Mouse (Mus musculus): ENCODE measurements at regions not wholly inside any gene's neighbourhood (a gene's known extent, or its start where the extent isn't known, plus 50 kb on each side); places are given as distances from the start of the nearest gene placed in this dataset.

DNA sequence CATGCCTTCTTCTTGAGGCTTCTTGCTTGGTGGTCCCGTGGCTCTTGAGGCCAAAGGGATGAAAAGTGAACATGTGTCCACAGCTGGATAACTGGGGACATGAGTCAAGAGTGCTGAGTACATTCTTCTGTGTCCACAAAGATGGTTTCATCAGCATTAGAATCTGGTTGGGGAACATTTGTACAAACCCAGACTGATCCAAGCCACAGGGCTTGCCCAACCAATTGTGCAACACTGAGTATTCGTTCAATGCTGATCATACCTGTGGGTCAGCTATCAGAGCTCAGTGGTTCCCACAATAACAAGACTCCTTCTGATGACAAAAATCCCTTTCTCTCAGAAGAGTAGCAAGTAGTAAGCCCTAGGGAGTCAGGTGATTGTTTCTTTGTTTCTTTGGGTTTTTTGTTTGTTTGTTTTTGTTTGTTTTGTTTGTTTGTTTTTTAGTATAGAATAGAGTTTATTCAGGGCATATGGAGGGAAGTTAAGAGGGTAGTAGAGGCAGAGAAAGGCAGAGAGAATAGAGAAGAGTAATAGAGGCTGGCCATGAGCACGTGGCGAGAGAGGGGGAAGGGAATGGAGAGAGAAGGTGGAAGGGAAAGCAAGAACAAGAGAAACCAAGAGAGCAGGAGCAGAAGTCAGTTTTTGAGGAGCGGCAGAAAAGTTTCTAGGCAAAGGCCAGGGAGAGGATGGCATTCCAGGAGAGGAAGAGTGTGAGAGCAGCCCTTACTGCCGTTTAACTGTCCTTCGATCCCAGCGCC lies 612.5 kb downstream of the Zfp706 start:
- ATAC-seq (ENCODE audit: low read depth), result no peak
- WGBS, result 75% methylated on average over 8 of the region's 8 CpGs

GRCm38 (mm10) chr15:36389775-36390174 lies 617.8 kb downstream of the Zfp706 start:
- Histone ChIP-seq H3K27me3 (ENCODE audit: control insufficient read depth, insufficient read depth, low read length) (no peaks in the 10 kb centered on the region), H3K4me2 (ENCODE audit: low read depth, low read length) (no peak overlapping the region), H3K36me3 (ENCODE audit: control insufficient read depth, insufficient read depth, low read length) (no peaks in the 10 kb centered on the region), H3K4me1 (ENCODE audit: control insufficient read depth, insufficient read depth, low read length) (no peaks in the 10 kb centered on the region), H3K4me3 (ENCODE audit: low read depth, low read length) (no peak overlapping the region), H3K27ac (ENCODE audit: low read depth, low read length) (no peak overlapping the region), H3K9me3 (ENCODE audit: control insufficient read depth, low read length) (no peaks in the 10 kb centered on the region), H3K9ac (replicated peaks; ENCODE audit: low read depth, low read length) (no peak overlapping the region)
- WGBS, result 78% methylated on average over 4 of the region's 4 CpGs
- no peak for ATAC-seq (ENCODE audit: low read depth)

More for the DNA sequence above, 612.5 kb downstream of the Zfp706 start:
- no peak overlapping the region for H3K4me2 ChIP-seq (ENCODE audit: low read depth, low read length)
- no peak overlapping the region for H3K9ac ChIP-seq (replicated peaks; ENCODE audit: low read depth, low read length)
- H3K27me3 ChIP-seq (ENCODE audit: control insufficient read depth, insufficient read depth, low read length), result no peaks in the 10 kb centered on the region
- no peaks in the 10 kb centered on the region for H3K36me3 ChIP-seq (ENCODE audit: control insufficient read depth, insufficient read depth, low read length)
- no peaks in the 10 kb centered on the region for H3K4me1 ChIP-seq (ENCODE audit: control insufficient read depth, insufficient read depth, low read length)
- no peak overlapping the region for H3K27ac ChIP-seq (ENCODE audit: low read depth, low read length)
- no peaks in the 10 kb centered on the region for H3K9me3 ChIP-seq (ENCODE audit: control insufficient read depth, low read length)
- H3K4me3 ChIP-seq (ENCODE audit: low read depth, low read length), result no peak overlapping the region

DNA sequence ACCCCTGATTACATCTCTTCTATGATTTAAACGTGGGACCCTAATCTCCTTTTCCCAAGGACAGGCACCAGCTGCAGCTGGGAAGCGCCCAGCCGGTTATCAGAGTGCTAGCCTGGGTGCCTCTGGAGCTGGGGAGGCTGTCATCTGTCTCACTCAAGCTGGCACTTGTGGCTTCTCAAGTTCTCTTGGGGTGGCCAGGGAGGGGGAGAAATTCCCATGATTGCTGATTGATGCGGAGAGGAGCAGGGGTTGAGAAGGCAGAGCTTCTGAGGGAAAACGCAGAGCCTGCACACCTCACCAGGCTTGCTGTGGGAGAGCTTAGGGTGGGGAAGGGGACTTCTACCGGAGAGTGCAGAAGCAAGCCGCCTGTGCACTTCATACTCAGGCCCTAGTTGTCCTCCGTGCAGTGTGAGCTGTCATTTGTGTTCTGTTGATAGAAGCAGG lies 626.3 kb downstream of the Zfp706 start:
- no peaks in the 10 kb centered on the region for H3K36me3 ChIP-seq (ENCODE audit: control insufficient read depth, insufficient read depth, low read length)
- H3K9ac ChIP-seq (replicated peaks; ENCODE audit: low read depth, low read length), result no peak overlapping the region
- no peaks in the 10 kb centered on the region for H3K27me3 ChIP-seq (ENCODE audit: control insufficient read depth, insufficient read depth, low read length)
- 0 out of 2 replicates have a peak, but pooled peaks have one; percentile 31 for ATAC-seq (ENCODE audit: low read depth)
- no peaks in the 10 kb centered on the region for H3K9me3 ChIP-seq (ENCODE audit: control insufficient read depth, low read length)
- H3K4me3 ChIP-seq (ENCODE audit: low read depth, low read length), result no peak overlapping the region
- H3K4me1 ChIP-seq (ENCODE audit: control insufficient read depth, insufficient read depth, low read length), result 0 out of 2 replicates have a peak, but pooled peaks cover 3% of the 10 kb centered on the region
- peak overlapping the region; percentile 35 for H3K4me2 ChIP-seq (ENCODE audit: low read depth, low read length)
- 3% methylated on average over 8 of the region's 8 CpGs for WGBS
- no peak overlapping the region for H3K27ac ChIP-seq (ENCODE audit: low read depth, low read length)

DNA sequence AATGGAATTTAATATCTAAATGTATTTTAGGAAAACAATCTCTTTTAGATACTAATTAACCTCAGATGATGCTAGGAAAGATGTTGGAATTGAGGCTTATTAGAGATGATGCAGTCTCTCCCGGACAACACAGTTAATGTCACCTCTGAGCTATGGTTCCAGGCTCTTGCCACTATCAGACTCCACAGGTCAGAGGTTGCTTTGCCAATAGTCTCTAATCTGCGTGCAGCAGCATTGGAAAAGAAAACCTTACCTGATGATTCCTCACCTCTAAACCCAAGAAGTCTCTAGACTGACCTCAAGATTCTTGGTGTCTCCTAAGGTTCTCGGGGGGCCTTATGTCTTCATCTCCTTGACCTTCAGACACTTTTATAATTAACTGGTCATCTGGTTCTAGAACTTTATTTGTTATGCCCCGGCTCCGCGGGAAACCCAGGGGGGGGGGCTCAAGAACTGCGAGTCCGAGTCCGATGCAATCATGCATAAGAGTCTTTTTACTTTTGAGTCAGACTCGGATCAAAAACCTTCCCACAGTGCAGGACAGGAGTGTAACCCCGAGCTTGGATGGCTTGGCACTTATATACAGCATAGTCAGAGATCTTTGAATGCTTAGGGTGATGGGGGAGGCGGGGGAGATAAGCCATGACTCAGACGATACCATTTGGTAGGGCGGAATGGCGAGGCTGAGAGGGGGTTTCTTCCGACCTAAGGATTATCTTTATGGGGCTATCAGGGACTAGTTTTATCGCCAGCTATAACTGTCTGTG lies 626.9 kb downstream of the Zfp706 start:
- no peaks in the 10 kb centered on the region for H3K27me3 ChIP-seq (ENCODE audit: control insufficient read depth, insufficient read depth, low read length)
- ATAC-seq (ENCODE audit: low read depth), result 0 out of 2 replicates have a peak, but pooled peaks have one; percentile 28
- 9% methylated on average over 17 of the region's 17 CpGs for WGBS
- H3K4me1 ChIP-seq (ENCODE audit: control insufficient read depth, insufficient read depth, low read length), result 0 out of 2 replicates have a peak, but pooled peaks cover 3% of the 10 kb centered on the region
- H3K4me2 ChIP-seq (ENCODE audit: low read depth, low read length), result peak overlapping the region; percentile 35
- no peak overlapping the region for H3K4me3 ChIP-seq (ENCODE audit: low read depth, low read length)
- no peaks in the 10 kb centered on the region for H3K9me3 ChIP-seq (ENCODE audit: control insufficient read depth, low read length)
- H3K9ac ChIP-seq (replicated peaks; ENCODE audit: low read depth, low read length), result no peak overlapping the region
- no peak overlapping the region for H3K27ac ChIP-seq (ENCODE audit: low read depth, low read length)
- H3K36me3 ChIP-seq (ENCODE audit: control insufficient read depth, insufficient read depth, low read length), result no peaks in the 10 kb centered on the region

- no peak overlapping the region for H3K9ac ChIP-seq (replicated peaks; ENCODE audit: low read depth, low read length)
- H3K4me1 ChIP-seq (ENCODE audit: control insufficient read depth, insufficient read depth, low read length), result peaks cover 15% of the 10 kb centered on the region; the same call in 1 of the 2 replicates
- no peak for ATAC-seq (ENCODE audit: low read depth)
- WGBS, result 91% methylated on average over 4 of the region's 4 CpGs
- no peaks in the 10 kb centered on the region for H3K27me3 ChIP-seq (ENCODE audit: control insufficient read depth, insufficient read depth, low read length)
- H3K4me2 ChIP-seq (ENCODE audit: low read depth, low read length), result no peak overlapping the region
- no peaks in the 10 kb centered on the region for H3K9me3 ChIP-seq (ENCODE audit: control insufficient read depth, low read length)
- H3K4me3 ChIP-seq (ENCODE audit: low read depth, low read length), result no peak overlapping the region
- no peak overlapping the region for H3K27ac ChIP-seq (ENCODE audit: low read depth, low read length)
- no peaks in the 10 kb centered on the region for H3K36me3 ChIP-seq (ENCODE audit: control insufficient read depth, insufficient read depth, low read length)
Measured at GRCm38 (mm10) chr15:36378640-36379039, 628.9 kb downstream of the Zfp706 start.

DNA sequence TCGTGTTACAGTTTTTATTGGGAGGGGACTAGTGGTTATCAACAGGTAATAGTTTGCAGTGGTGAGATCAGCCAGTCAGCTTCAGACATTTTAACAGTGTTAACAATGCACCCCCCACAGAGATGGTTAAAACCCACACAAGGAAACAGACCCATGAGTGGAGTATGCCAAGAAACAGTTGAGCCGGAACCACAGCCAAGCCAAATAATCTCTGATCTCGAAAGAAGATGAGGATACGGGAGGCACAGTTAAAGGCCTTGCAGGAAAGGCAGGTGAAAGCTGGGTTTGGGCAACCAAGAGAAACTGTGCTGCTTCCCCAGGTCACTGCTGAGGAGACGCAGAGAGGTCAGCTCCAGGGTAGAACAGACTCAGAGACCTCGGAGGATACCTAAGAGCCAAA lies 631.0 kb downstream of the Zfp706 start:
- H3K27ac ChIP-seq (ENCODE audit: low read depth, low read length), result no peak overlapping the region
- no peak overlapping the region for H3K4me2 ChIP-seq (ENCODE audit: low read depth, low read length)
- H3K36me3 ChIP-seq (ENCODE audit: control insufficient read depth, insufficient read depth, low read length), result no peaks in the 10 kb centered on the region
- H3K4me3 ChIP-seq (ENCODE audit: low read depth, low read length), result no peak overlapping the region
- WGBS, result 79% methylated on average over 6 of the region's 6 CpGs
- H3K9ac ChIP-seq (replicated peaks; ENCODE audit: low read depth, low read length), result no peak overlapping the region
- no peaks in the 10 kb centered on the region for H3K27me3 ChIP-seq (ENCODE audit: control insufficient read depth, insufficient read depth, low read length)
- ATAC-seq (ENCODE audit: low read depth), result no peak
- H3K9me3 ChIP-seq (ENCODE audit: control insufficient read depth, low read length), result no peaks in the 10 kb centered on the region
- peaks cover 15% of the 10 kb centered on the region; the same call in 1 of the 2 replicates for H3K4me1 ChIP-seq (ENCODE audit: control insufficient read depth, insufficient read depth, low read length)

GRCm38 (mm10) chr15:36375549-36375885 lies 632.1 kb downstream of the Zfp706 start:
- Histone ChIP-seq H3K4me2 (ENCODE audit: low read depth, low read length) (peak overlapping the region; percentile 75; the same call in 1 of the 2 replicates), H3K36me3 (ENCODE audit: control insufficient read depth, insufficient read depth, low read length) (no peaks in the 10 kb centered on the region), H3K27ac (ENCODE audit: low read depth, low read length) (no peak overlapping the region), H3K9me3 (ENCODE audit: control insufficient read depth, low read length) (no peaks in the 10 kb centered on the region), H3K4me3 (ENCODE audit: low read depth, low read length) (no peak overlapping the region), H3K27me3 (ENCODE audit: control insufficient read depth, insufficient read depth, low read length) (no peaks in the 10 kb centered on the region), H3K4me1 (ENCODE audit: control insufficient read depth, insufficient read depth, low read length) (peaks cover 12% of the 10 kb centered on the region; the same call in 1 of the 2 replicates), H3K9ac (replicated peaks; ENCODE audit: low read depth, low read length) (no peak overlapping the region)
- peak; percentile 33 for ATAC-seq (ENCODE audit: low read depth)
- WGBS, result 0% methylated on average over 1 of the region's 1 CpGs

GRCm38 (mm10) chr15:36374732-36375548 lies 632.6 kb downstream of the Zfp706 start:
- H3K9ac ChIP-seq (replicated peaks; ENCODE audit: low read depth, low read length), result peak overlapping the region; percentile 41; the same call in 1 of the 2 replicates
- H3K36me3 ChIP-seq (ENCODE audit: control insufficient read depth, insufficient read depth, low read length), result no peaks in the 10 kb centered on the region
- H3K4me2 ChIP-seq (ENCODE audit: low read depth, low read length), result peak overlapping the region; percentile 75
- H3K4me3 ChIP-seq (ENCODE audit: low read depth, low read length), result peak overlapping the region; percentile 29
- no peaks in the 10 kb centered on the region for H3K27me3 ChIP-seq (ENCODE audit: control insufficient read depth, insufficient read depth, low read length)
- 2% methylated on average over 20 of the region's 20 CpGs for WGBS
- H3K27ac ChIP-seq (ENCODE audit: low read depth, low read length), result no peak overlapping the region
- peaks cover 12% of the 10 kb centered on the region; the same call in 1 of the 2 replicates for H3K4me1 ChIP-seq (ENCODE audit: control insufficient read depth, insufficient read depth, low read length)
- no peaks in the 10 kb centered on the region for H3K9me3 ChIP-seq (ENCODE audit: control insufficient read depth, low read length)
- ATAC-seq (ENCODE audit: low read depth), result peak; percentile 67

Data from neural tube, embryonic 14.5 days (tissue).